Mouse (Mus musculus) adrenal gland, adult 18-20 months (tissue): Measurements from ENCODE around the gene Cpxm2. TPM values are rescaled to one million over a fixed set of nuclear protein-coding genes. Genes with fewer than 3 reads are reported as not detected.
A peak's percentile ranks its signal among the peaks of the same experiment; 100 is the strongest.

ENCODE experiments used
- DNase-seq, 2 experiments: peaks; one replicate each; pipeline ENCODE4 v3.0.0; 2021 to 2022; ENCODE audit warnings: low spot score in 2 of 2
- total RNA-seq, 2 experiments: library from RNA; stranded (reverse); gene quantifications; 1 replicate in 1 of 2; 2 replicates in 1 of 2; pipeline ENCODE4 v1.2.3; 2021

Cpxm2 gene
- total RNA-seq, 2 experiments from 2014 or later: 11.6 to 14.9 TPM

DNA sequence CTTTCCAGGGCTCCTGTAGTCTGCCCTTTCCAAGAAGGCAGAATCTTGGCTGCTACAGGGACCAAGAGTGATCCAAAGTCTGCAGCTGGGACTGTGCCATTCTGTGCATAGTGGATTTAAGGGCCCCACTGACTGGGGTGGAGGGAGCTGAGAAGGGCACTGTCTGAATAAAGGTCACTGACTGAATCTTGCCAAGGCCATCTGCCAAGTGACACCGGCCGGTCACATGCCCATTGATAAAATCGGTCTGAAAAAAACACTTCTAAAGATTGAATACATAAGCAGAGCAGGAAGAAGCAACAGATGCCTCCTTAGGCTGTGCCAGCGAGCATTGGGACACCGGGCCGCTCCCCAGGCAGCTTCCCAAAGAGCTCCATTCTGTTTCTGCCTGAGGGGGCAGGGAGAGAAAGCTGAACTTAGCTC, 803 bp downstream of the Cpxm2 start:
- peak in 1 of 2 experiments; percentile 23 for DNase-seq

DNA sequence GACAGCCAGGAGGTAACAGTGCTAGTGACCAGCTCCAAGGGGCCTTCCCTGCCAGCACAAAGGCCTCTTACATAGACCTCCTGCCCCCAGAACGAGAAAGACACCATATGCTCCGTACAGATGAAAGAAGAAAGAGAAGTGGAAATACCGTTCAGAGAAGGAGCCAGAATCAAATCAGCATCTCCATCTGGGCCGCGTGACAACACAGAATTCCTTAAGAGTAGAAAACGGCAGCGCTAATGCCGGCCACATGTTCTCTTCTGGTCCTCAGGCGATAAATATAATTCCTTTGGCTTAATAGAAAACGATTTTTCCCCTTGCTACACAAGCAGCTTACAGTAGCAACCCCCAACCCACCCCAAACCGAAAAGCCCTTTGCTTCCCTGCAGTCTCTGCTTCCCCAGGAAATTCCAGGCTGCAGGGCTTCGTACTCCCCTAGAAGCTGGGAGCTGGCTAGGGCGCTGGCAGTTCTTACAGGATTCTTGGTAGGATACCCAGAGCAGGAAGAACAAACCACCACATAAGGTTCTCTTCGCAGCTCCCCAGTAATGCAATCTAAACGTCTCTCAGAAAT, 9.2 kb downstream of the Cpxm2 start:
- no peak for DNase-seq

DNA sequence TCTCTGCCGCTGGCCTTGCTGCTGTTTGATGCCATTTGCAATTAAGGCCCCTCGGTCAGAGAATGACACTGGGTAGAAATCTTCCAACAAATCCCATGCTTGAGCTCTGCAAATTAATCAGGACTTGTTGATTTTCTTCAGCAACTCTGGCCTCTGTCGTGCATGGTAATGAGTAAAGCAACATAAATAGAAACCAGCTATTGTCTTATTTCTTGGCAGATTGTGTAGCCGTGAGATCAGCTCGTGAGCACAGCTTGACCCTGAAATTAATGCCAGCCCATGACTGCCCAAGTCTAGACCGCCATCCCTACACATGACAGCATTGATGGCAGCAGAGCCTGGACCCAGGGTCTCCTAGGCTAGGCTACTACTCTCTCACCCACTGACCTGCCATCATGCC, 25.9 kb downstream of the Cpxm2 start:
- no peak for DNase-seq

DNA sequence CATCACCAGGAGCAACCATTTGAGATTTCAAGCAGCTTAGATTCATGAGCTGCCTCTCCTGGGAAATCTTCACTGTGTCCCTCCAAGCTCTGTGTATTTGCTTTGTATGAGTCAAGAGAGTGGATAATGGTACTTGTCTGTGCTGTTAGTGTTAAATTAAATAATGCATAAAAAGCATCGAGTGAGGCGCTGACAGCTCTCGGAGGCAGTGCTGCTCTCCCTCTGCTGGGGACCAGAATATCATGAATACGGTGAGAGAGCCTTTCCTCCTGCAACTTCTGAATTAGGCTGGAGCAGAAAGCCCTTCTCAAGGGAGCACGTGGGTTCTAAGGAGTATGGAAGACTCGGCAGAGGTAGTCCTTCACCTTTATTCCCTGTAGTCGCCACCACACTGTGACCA, 29.6 kb downstream of the Cpxm2 start:
- DNase-seq: no peak

DNA sequence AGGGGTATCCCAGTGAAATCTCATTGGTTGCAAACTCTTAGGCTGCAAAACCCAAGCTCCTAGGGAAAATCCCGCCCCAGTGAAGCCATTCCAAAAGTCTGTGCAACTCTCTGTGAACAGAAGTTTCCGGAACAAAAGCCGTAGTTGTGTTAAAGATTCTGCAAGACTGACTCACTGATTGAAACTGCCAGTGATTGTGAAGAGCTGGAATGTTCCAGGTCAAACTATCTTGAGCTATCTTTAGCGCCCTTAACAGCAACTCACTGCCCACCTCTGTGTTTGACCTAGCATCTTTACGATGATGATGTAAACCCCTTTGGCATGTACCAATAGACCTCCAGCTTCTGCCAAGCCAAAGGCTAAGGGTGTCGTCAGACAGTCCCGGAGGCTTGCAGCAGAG, 31.3 kb downstream of the Cpxm2 start:
- no peak for DNase-seq

DNA sequence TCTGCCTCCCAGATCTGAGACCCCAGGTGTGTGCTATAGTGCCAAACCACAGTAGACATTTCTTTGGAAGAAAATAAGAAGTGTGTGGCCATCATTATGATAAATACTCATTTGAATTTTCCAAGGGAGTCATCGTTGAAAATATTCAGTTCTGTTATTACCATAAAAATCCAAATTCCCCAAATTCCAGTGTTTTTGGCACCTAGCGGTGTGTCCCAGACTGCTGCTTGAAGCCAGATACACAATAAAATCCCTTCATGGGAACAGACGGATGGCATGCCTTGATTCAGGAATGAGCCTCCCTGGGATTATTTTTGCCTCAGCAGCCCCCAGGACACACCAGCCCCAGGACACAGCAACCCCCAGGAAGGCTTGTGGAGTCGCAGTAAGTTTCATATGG, 34.7 kb downstream of the Cpxm2 start:
- no peak for DNase-seq

DNA sequence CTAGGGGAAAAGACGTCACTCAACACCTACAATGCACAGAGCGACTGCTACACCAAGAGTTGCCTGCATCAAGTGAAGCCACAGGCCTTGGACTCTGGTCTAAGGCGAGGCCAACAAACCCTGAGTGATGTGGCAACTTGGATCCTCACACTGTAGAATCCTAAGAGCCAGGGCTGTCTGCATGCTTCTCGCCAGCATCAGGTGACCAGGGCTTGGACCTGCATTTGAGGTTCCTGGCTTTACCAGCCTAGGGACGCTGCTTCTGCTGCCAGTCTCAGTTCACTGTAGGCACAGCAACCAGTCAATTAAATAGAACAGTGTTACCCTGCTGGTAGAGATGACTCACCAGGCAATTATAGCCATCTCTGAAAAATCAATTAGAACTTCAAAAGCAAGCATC, 42.8 kb downstream of the Cpxm2 start:
- DNase-seq: no peak

DNA sequence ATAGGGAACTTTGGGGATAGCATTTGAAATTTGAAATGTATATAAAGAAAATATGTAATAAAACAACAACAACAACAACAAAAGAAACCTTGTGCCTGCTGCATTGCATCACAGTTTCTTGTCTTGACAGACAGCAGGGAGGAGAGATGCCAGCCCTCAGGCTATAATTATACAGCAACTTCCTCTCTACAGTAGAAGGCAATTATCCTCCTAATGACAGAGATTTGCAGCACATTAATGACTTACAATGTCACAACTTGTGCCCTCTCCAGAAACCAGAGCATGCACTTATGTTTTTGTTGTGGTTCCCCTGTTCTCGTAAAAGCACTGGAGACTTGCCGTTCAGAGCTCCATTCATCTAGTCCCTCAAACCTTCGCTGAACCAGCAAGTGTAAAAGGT, 44.2 kb downstream of the Cpxm2 start:
- no peak for DNase-seq

DNA sequence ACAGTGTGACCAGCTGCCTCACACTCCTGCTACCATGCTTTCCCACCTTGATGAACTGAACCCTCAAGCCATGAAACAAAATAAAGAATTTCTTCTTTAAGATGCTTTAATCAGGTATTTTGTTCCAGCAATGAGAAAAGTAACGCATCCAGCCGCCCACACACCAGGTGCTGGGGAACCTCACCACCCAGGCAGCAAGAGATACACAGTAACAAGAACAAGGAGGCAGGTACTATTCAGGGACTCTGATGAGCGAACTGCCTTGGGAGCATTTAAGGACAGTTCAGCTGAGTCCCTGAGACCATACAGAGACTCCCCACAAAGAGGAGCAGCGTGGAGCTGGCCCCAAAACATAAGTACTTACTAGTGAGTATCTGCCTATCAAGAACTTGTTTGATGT, 47.6 kb downstream of the Cpxm2 start:
- no peak for DNase-seq

DNA sequence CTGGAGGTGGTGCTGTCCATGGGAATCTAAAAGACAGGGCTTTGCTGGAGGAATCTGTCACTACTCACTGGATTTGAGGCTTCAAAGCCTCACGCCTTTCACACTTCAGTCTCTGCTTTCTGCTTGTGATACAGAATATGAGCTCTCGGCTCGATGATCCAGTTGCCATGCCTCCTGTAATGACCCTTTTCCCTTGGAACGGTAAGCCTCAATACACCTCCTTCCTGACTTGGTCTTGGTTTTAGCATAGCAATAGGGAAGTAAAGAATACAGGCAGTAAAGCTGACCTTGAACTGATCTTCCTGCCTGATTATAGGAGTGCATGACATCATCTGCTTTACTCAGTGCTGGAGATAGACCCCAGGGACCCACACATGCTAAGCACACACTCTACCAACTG, 49.2 kb downstream of the Cpxm2 start:
- DNase-seq: no peak

DNA sequence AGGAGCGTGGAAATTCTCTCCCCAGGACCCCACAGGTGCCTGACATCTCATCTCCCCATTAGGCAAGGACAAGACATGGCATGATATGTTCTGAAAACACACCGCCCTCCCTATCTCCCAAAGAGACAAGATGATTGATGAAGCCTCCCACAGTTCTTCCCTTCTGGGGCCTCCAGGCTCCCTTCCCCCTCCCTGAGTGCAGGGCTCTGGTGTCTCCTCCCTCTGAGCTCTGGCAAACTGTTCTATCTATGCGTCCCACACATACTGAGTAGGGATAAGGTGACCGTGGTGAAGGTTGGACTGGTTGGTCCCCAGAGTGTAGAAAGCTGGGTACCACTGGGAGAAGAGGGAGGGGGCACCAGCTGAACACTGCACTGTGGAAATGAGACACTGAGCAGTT, 56.1 kb downstream of the Cpxm2 start:
- DNase-seq: no peak

DNA sequence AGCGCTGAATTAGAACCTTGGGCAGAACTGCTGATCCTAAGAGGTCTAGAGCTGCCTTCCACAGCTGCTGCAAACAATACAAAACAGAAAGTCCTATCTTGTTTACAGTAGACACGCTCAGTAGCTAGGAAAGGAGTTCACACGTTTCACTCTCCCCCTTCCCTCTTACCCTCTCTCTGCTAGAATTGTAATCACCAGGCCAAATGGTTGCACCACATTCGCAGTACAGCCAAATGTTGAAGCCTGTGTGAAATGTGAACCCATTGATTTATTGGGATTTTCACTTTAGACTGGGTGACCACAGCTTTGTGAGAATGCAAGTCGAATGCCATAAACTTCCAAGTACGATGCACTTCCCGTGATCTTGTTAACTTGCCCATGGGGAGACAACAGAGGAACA, 59.9 kb downstream of the Cpxm2 start:
- no peak for DNase-seq

DNA sequence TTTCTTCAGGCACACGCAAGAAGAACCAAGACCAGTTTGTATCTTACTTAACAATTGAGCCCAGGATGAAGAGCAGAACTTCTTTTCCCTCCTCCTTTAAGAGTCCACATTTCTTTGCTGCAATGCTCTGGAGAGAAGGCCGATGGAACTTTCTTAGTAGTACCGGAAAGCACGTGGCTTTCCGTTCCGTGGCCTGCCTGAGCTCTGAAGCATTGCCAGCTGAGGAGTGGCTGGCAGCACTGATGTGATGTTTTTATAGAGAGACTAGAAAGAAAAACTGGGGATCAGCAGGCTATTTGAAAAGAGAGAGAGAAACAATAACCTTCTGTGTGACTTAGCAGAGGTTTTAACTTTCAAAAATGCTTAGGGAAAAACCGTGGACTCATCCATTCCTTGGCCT, 63.0 kb downstream of the Cpxm2 start:
- no peak for DNase-seq

DNA sequence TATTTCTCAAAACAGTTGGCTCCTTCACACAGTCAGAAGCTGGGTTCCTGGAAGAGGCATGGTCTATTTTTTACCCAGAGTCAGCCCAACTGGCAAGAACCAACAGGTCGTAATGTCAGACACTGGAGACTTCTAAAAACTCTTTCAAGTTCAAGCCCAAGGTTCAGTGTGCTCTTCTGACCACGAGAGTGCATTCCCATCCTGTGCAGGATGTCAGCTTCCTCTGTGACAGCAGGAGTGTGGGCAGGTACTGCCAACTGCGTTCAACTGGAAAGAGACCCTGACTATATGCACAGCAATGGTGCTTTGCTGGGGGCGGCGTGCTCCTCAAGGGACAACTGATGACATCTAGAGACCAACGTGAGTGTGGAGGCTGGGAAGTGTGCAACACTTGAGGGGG, 65.9 kb downstream of the Cpxm2 start:
- DNase-seq: no peak

DNA sequence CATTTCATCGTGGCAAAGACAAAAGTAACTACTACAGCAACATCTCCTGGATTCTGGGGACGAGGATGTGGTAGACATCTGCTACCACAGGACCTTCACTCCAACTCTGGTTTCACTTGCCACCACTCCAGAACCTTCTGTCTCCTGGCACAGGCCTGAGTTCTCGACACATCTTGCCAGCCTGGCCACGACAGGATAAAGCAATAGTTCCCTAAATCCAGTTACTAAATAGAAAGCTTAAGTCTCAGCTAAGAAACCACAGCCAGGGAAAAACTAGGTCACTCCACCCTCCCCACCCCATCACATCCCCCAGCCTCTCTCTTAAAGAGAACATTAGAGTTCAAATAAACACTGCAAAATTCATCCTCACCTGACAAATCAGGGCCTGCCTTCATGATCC, 66.4 kb downstream of the Cpxm2 start:
- no peak for DNase-seq

DNA sequence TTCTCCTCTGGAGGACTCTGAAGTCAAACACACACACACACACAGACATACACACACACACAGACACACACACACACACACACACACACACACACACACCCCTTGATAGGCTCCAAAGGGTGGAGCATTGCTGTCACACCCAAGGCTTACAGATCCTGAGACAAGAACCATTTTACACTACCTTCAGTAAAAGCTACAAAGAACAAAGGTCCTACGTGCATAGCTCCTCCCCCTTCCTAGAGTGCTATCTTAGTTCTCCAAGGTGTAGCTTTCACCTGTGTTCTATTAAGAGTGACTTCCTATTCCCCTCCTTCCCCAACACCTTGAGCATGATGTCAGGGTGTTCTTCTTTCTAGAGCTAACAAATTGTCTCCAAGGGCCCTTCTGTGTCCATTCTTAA, 78.7 kb downstream of the Cpxm2 start:
- DNase-seq: no peak

DNA sequence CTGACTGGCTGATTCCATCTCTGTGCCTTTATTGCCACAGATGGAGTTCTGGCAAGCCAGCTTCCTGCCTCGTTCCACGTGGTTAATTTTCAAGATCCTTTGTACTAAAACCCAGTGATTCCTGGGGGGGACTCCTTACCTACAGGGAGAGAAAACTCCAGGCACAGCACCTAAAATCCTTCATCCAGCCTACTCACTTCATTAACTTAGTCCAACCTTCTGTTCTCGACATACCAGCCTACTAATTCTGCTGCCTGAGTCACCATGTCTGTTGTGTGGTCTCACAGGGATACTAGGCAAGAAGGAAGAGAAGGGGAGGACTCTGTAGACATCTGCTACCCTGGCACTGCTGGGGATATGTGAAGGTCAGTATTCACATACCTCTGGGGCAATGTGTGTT, 80.0 kb downstream of the Cpxm2 start:
- no peak for DNase-seq

DNA sequence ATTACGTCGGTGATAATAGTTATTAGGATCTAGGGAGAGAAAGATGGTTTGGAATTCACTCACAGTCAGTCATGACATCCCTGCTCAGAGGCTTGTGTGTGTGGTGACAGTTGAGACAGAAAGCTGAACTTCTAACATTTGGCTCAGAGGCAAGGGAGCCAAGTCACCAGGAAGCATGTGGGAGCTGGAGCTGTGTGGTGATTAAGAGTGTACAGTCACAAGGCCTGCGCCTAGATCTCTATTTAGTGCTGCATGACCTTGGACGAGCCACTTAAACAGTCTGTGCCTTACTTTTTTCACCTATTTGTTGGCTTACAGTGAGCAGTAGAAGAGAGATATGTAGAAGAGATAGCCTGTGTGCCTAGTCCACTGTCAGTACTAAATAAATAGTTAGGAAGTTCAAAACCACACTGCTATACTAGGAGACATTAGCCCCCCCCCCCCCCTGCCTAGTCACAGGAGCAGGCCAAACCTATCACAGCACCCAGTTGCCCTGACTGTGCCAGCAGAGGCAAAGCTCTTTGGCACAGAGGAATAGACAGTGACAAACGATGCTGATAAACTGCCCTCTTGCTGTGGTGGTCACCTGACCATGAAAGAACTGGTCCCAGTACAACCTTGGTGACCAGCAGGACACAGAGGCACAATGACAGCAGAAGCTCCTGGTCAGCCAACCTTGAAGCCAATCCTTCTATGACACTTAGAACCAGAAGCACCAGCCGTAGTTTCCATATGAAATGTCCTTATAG, 83.5 kb downstream of the Cpxm2 start:
- no peak for DNase-seq

DNA sequence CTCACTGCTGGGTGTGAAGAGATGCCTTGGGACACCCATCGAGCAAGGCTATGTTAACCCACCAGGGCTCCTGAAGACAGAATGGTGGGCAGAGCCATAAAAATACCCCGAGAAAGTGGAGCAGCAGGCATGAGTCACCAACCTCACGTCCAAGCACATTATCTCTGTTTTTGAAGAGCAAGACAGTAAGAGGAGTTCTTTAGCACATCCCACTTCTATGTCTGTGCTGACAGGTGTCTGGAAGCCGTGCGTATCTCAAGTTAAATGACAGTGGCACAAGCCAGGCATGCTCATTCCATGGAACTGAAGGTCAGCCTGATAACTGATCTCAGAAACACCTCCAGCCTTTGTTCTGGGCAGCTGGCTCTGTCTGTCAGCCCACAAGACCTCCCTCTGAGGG, 86.6 kb downstream of the Cpxm2 start:
- no peak for DNase-seq

DNA sequence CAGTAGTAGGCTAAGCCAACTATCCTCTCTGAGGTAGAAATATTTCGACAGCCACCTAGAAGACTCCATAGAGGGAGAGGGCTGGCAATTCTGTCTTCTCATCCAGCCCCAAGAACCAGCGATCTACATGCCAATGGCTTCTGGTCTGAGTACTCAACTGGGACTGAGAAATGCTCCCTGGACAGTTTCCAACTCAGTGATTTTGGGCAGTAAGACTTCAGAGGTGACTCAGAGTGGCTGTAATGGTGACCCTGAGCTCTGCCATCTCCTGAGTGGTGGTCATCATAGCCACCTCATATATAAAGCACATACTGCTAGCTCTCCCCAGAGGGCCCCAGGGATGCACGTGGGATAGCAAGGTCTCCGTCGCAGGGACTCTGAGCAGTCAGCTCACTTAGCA, 87.0 kb downstream of the Cpxm2 start:
- peak in 1 of 2 experiments; percentile 16 for DNase-seq

DNA sequence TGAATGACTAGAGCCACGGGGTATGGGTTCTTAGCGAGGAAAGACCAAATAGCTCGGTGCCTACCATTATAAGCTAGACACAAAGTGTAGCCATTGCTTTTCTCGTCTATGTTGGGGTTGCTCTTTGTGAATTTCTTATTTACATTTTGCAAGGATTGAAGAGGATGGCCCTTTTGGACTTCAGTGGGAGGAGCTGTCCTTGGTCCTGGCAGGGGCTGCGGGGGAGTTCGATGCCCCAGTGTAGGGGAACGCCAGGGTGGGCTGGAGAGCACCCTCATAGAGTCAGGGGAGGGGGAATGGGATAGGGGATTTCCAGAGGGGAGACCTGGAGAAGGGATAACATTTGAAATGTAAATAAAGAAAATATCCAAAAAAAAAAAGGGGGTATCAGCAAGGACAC, 94.4 kb downstream of the Cpxm2 start:
- no peak for DNase-seq

DNA sequence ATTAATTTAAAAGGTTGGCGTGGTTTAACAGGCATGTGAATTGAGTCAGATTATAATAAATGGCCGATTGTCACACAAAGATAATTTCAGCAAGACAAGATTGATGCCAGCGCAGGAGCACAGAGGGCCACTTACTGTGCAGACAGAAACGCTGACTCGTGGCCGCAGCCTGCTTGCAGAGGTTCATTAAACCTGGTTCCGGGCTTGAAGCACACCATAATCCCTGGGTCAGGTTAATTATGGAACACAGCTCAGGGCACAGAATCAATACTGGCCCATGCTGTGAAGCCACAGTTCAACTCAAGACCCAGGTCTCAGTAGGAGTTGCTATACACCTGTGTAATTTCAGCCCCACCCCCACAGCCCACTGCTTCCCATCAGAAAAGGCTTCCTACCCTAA, 98.0 kb downstream of the Cpxm2 start:
- DNase-seq: no peak

DNA sequence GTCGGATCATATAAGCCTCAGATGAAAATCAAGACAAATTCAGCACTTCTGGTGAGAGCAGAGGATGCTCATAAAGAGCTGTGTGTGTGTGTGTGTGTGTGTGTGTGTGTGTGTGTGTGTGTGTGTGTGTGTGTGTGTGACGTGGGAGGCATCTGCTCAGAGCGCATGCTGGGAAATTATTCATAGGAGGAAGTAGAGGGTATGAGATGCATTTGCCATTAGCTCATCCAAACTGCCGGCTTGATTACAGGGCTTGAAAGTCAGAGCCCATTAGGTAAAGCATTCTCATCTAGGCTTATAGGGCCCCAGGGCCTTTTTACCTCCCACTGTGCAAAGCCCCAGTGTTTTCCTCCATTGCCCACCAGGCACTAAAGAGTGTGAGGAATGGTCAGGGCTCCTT, 107.9 kb downstream of the Cpxm2 start:
- no peak for DNase-seq
